Mouse (Mus musculus) brain, embryonic 14.5 days (tissue): Measurements from ENCODE around the gene Gnai2.

ENCODE experiments used
- CTCF ChIP-seq: fragments of 200-500 bp; IDR thresholded peaks from 2 replicates; pipeline ENCODE4 v1.5.1; 2012; ENCODE audit warnings: inconsistent platforms, mild to moderate bottlenecking, moderate library complexity, borderline replicate concordance; ENCODE audit not compliant: insufficient read depth, insufficient read length; ENCODE audit errors: extremely low read depth
- POLR2A ChIP-seq: fragments of 200-500 bp; IDR thresholded peaks from 2 replicates; pipeline ENCODE4 v1.6.1; 2012; ENCODE audit warnings: mild to moderate bottlenecking, inconsistent platforms, borderline replicate concordance; ENCODE audit not compliant: poor library complexity, insufficient read depth, insufficient read length, severe bottlenecking; ENCODE audit errors: extremely low read depth

DNA sequence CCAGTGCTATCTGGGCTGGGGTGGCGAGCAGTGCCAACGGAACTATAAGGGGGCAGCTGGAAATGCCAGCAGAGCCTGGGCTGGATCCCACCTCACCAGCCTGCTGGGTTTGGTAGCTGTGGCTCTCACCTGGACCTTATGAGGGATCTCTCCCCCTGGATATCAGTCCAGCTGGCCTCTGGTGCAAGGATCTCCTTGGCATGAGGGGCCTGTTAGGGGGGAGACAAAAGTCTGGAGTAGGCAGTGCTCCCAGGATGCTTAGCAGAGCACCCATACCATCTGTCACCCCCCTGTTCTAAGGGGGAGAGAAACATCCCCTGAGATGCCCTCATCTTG is 62.9 kb downstream of the Gnai2 start:
- no peak for TF ChIP-seq POLR2A
- no peak for TF ChIP-seq CTCF
